Mouse (Mus musculus) layer of hippocampus, postnatal 25 days (tissue): Measurements from ENCODE around the gene Mlycd. TPM values are rescaled to one million over a fixed set of nuclear protein-coding genes. Genes with fewer than 3 reads are reported as not detected.

Source experiments
- DNase-seq, 2 experiments: peaks; one replicate each; pipeline ENCODE4 v3.0.0; 2022; ENCODE audit warnings: mixed read lengths in 2 of 2, low spot score in 1 of 2; ENCODE audit errors: extremely low spot score in 1 of 2
- total RNA-seq, 2 experiments: library from RNA; stranded (reverse); gene quantifications; 2 replicates each; pipeline ENCODE4 v1.2.3; 2021

Mlycd gene
- total RNA-seq, 2 experiments from 2014 or later = 28.7 to 30.0 TPM

DNA sequence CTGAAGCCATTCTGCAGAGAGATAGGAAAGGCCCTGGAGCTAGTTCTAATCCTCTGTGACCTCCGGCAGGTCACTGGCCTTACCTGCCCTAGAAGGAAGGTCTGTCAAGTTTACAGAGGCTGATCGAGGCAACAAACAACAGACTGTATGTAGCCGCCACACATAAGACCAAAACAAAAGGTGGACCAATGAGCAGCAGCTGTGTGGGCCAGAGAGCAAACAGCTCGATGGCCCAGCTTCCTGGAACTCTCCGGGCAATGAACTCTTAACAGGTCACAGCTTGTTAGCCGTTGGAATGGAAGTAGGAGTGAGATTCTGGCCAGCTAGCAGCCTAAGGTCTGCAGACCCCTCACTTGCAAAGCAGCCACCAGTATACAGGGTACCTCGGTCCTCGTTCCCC, 35.6 kb downstream of the Mlycd start:
- DNase-seq = no peak

- no peak for DNase-seq
Observed at GRCm38 (mm10) chr8:119430690-119431089, 36.0 kb downstream of the Mlycd start.

GRCm38 (mm10) chr8:119432372-119432771, 37.7 kb downstream of the Mlycd start:
- DNase-seq = no peak

DNA sequence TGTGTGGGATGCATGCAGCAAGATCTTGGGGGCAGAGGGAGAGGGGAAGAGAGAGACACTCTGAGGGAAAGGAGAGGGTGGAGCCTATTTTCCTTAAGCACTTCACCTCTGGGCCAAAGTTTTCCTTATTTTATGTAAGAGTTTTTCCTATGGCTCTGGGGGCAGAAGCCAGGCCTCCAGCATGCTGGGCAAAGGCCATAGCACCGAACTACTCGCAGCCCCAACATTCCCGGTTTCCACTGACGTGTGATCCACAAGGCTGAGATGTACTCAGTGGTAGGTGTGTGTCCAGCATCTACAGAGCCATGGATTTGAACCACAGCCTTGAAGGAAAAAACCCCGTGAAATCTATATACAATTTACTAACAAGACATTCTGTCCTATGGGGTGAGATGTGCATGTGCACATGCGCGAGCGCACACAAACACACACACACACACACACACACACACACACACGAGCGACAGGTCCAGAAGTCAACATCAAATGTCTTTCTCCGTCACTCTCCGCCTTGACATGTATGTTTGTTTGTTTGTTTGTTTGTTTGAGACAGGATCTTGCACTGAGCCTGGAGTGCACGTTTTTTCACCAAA, 39.0 kb downstream of the Mlycd start, which contains the start of gene Osgin1:
TSS of gene Osgin1 (plus strand) at position 543 of the 593 bp plus-strand sequence.
- DNase-seq = no peak

GRCm38 (mm10) chr8:119434569-119434968, 39.9 kb downstream of the Mlycd start:
- no peak for DNase-seq

DNA sequence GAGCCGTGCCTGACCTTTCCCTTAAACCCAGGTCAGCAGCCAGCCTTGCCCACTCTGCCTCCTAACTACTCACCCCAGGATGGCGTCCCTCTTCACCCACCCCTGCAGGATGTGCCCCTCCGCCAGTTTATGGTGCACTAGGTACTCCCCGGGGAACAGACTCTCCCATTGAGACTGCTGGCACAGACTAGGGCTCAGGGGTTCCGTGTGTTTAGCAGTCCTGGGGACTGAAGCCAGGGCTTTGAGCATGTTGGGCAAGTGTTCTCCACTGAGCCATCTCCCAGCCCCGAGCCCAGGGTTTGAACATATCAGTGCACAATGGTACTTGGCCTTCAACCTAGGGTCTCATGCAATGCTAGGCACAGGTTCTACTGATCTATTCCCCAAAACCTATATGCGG, 40.8 kb downstream of the Mlycd start:
- DNase-seq = no peak

GRCm38 (mm10) chr8:119436331-119436730, 41.7 kb downstream of the Mlycd start:
- no peak for DNase-seq

DNA sequence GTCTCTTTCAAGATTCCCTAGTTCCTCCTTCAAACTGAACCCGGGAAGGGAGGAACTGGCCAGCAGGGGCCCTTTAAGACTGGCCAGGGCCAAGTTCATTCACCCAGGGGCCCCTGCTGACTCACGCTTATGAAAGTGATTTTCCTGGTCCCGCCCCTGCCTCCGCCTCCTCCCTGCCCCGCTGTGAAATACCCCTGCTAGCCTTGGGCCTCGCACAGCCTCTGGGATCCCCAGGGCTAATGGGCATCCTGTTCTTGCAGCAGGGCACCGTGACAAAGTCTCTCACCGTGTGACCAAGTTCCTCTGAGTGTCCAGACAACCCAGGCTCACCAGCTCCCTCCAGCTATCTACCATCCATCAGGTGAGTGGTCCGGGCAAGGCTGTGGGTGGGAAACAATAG, 42.3 kb downstream of the Mlycd start:
- no peak for DNase-seq

GRCm38 (mm10) chr8:119437506-119437905, 42.8 kb downstream of the Mlycd start:
- DNase-seq = no peak

DNA sequence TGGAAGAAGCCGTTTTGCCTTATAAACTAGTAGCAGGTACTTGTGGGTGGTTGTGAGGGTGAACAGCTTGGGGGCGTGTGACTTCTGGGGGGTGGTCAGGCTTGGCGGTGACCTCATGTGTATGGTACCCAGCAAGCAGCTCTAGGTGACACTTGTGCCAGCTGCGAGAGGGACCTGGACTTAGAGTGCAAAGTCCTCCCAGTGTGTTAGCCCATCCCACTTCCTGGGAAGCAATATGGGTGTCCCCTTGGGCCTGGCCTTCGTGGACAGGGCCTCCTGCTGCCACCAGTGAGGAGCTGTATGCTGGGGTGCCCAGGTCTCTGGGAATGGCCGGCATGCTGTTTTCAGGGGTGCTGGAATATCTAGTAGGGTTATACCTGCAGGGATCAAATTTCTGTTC, 44.2 kb downstream of the Mlycd start:
- DNase-seq = no peak

GRCm38 (mm10) chr8:119439424-119439823, 44.7 kb downstream of the Mlycd start:
- no peak for DNase-seq

GRCm38 (mm10) chr8:119439893-119440249, 45.2 kb downstream of the Mlycd start:
- DNase-seq = no peak

DNA sequence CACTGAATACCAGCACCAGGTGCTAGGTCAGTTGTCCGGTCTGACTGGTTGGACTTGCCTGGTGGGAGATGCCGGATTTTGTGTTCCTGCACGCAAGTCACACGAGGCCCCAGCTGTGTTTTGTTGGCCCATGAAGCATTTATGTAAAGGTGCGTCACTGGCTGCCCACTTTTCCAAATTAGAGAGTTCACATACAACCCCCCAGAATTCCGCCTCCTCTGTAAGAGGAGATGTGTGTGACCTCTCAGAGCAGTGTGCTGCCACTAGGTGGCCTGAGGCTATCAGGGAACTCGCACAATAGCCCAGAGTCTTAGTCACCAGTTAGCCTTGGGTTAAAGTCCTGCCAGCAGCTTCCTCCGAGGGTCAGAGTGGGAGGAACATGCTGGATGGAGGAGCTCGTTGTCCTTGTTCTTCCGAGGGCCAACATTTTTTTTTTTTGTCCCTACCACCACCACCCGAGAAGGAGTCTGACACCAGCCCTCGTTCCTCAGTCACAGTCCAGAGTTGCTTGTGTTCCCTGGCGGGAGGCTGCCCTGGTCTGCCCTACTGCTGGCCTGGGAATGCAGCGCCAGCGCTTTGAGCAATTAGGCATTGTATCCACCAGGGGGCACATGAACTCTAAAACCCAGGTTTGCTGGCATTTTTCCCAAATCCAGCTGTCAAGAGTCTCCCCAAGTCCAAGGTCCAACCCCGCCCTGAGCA, 45.7 kb downstream of the Mlycd start:
- peak in 1 of 2 experiments; percentile 54 for DNase-seq

DNA sequence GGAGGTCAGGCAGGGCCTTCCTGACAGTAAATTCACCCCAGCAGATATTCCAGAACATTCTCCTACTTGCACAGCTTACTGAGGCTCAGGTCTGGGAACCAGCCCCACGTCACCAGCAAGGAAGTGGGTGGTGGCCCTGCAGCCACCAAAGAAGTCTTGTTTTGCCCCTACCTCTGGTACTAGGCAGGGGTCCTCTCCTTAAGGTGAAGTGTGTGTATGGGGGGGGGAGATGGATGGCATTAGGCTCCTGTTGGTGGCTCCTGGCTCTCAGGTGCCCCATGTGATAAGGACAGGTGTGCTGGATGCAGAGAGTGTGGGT, 46.2 kb downstream of the Mlycd start:
- no peak for DNase-seq

- DNase-seq = no peak
Observed at GRCm38 (mm10) chr8:119442013-119442412, 47.3 kb downstream of the Mlycd start.

GRCm38 (mm10) chr8:119442970-119443369, 48.3 kb downstream of the Mlycd start:
- no peak for DNase-seq

GRCm38 (mm10) chr8:119446211-119446989, 51.7 kb downstream of the Mlycd start, which contains the start of gene Necab2:
TSS of gene Necab2 (plus strand) at chr8:119446719.
- peak; percentile 94 to 98 for DNase-seq

DNA sequence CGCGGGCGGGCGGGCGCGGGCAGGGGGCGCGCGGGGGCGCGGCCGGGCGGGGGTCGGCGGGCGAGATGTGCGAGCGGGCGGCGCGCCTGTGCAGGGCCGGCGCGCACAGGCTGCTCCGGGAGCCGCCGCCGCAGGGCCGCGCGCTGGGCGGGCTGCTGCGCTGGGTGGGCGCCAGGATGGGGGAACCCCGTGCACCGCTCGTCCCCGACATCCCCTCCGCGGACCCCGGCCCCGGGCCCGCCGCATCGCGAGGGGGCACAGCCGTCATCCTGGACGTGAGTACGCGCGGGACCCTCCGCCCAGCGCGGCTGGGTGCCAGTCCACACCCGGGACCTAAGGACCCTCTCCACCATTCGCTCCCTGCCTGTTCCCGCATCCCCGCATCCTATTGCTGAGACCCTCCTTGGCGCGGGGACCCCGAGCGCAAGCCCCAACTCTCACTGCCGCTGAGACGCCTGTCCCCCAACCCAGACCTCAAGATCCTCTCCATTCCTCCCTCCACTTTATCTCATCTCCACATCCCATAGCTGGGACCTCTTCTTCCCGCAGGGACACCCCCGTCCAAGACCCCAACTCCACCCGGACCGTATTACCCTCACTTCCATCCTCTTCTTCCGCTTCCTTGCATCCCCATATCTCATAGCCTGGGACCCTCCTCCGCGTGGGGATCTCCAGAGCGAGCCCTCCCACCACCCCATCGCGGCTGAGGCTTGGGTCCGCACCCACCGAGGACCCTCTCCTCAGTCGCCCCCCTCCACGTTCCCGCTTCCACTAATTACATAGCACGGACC, 52.5 kb downstream of the Mlycd start:
- no peak for DNase-seq

DNA sequence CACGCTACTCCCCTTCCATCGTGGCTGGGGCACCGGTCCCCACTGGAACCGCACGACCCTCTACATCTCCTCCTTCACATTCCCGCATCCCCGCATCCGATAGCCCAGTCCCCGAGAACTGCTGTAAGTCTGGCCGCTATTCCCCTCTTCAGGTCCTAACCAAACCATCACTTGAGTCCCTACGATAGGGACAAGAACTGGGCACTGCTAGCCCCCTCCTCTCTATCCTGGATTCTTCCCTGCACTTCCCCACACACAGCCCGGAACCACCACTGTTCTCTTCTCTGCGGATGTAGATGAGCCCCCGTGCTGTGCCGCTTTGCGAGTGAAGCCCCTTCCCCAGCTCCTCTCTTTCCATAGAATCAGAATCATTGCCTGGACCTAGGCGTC, 53.1 kb downstream of the Mlycd start:
- DNase-seq = no peak

DNA sequence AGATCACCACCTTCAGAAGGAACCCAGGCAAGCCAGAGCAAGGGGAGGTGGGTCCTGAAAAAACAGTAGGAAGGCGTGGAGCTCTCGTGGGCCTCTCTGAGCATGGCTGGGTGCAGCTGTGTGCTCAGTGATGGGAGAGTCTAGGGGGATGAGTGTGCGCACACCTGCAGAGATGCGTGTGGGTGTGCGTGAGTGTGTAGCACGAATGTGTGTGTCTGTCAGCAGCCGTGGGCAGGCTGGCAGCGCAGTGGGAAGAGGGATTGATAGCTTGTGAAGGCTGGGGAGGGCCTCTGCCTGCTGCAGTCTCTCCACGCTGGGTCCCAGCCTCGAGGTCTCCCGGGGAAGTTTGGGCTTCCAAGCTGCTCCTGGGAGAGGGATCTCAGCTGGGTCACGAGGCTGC, 54.9 kb downstream of the Mlycd start:
- no peak for DNase-seq

DNA sequence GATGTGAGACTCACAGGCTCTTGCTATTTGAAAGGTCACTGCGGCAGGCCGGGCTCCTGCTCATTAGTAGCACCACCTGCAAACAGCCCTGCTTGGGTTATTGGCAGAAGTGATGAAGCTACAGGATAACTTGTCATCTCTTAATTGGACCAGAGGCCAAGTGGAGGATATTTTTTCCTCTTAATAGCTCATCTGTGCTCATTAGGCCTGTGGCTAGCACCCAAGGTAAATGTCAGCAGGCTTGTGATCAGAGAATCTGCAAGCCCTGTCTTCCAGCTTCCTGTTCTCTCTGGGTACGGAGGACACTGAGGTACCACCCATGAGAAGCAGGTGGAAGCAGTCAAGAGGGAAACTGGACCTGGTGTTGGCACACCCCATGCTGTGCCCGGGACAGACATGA, 56.5 kb downstream of the Mlycd start:
- DNase-seq = no peak
